Mouse (Mus musculus) gastrocnemius, adult 2 months (tissue): ENCODE measurements at regions not wholly inside any gene's neighbourhood (a gene's known extent, or its start where the extent isn't known, plus 50 kb on each side); places are given as distances from the start of the nearest gene placed in this dataset.

ENCODE experiments used
- DNase-seq: peaks from one replicate; pipeline ENCODE4 v3.0.0; 2022
- H3K27ac ChIP-seq: fragments of 200-600 bp; 2 replicates; pipeline ENCODE4 v1.8.1; 2022; ENCODE audit warnings: mild to moderate bottlenecking
- H3K4me3 ChIP-seq: fragments of 200-600 bp; 2 replicates; pipeline ENCODE4 v1.8.1; 2022; ENCODE audit warnings: mild to moderate bottlenecking, moderate library complexity
- CTCF ChIP-seq: fragments of 200-600 bp; IDR thresholded peaks from 2 replicates; pipeline ENCODE4 v1.8.1; 2022; ENCODE audit warnings: antibody characterized with exemption, mild to moderate bottlenecking, moderate library complexity
- intact Hi-C: fragments of 180-260 bp; cut with DNase I; formaldehyde crosslinking; loops from one replicate; pipeline ENCODE4 v1.15.1; 2025

- no peak overlapping the region for H3K4me3 ChIP-seq
- no peak overlapping the region for H3K27ac ChIP-seq
- TF ChIP-seq CTCF = no peak
- DNase-seq = no peak
- intact Hi-C loops = no loop called here
These were observed 107.8 kb upstream of the Prdm1 start for GRCm38 (mm10) chr10:44636061-44636460.

GRCm38 (mm10) chr10:44631584-44631983 lies 103.3 kb upstream of the Prdm1 start:
- no peak overlapping the region for H3K27ac ChIP-seq
- DNase-seq = no peak
- no peak for TF ChIP-seq CTCF
- no peak overlapping the region for H3K4me3 ChIP-seq
- intact Hi-C loops = no loop called here

- peak overlapping the region; percentile 38 for H3K4me3 ChIP-seq
- TF ChIP-seq CTCF = no peak
- peak overlapping the region; percentile 70 for H3K27ac ChIP-seq
- intact Hi-C loops = no loop called here
- peak; percentile 24 for DNase-seq
These were observed 102.2 kb upstream of the Prdm1 start for GRCm38 (mm10) chr10:44630485-44630884.

- TF ChIP-seq CTCF = no peak
- Histone ChIP-seq H3K27ac (no peak overlapping the region), H3K4me3 (no peak overlapping the region)
- no peak for DNase-seq
- intact Hi-C loops = no loop called here
These were observed 100.1 kb upstream of the Prdm1 start for GRCm38 (mm10) chr10:44628387-44628786.

- no peak for TF ChIP-seq CTCF
- DNase-seq = no peak
- intact Hi-C loops = no loop called here
- no peak overlapping the region for H3K27ac ChIP-seq
- H3K4me3 ChIP-seq = no peak overlapping the region
These were observed 99.1 kb upstream of the Prdm1 start for GRCm38 (mm10) chr10:44627431-44627830.

- DNase-seq = no peak
- no peak for TF ChIP-seq CTCF
These were observed 97.2 kb upstream of the Prdm1 start for GRCm38 (mm10) chr10:44625521-44625920.

GRCm38 (mm10) chr10:44615586-44615985 lies 87.3 kb upstream of the Prdm1 start:
- no peak for TF ChIP-seq CTCF
- intact Hi-C loops = no loop called here

More at GRCm38 (mm10) chr10:44625521-44625920, 97.2 kb upstream of the Prdm1 start:
- intact Hi-C loops = no loop called here
- Histone ChIP-seq H3K27ac (no peak overlapping the region), H3K4me3 (no peak overlapping the region)

GRCm38 (mm10) chr10:44612571-44612970 lies 84.3 kb upstream of the Prdm1 start:
- no peak for TF ChIP-seq CTCF
- intact Hi-C loops = no loop called here
- Histone ChIP-seq H3K4me3 (no peak overlapping the region), H3K27ac (no peak overlapping the region)
- DNase-seq = no peak

More at GRCm38 (mm10) chr10:44615586-44615985, 87.3 kb upstream of the Prdm1 start:
- DNase-seq = no peak
- H3K27ac ChIP-seq = no peak overlapping the region
- no peak overlapping the region for H3K4me3 ChIP-seq

- intact Hi-C loops = no loop called here
- DNase-seq = no peak
- Histone ChIP-seq H3K4me3 (no peak overlapping the region), H3K27ac (no peak overlapping the region)
- no peak for TF ChIP-seq CTCF
These were observed 83.1 kb upstream of the Prdm1 start for GRCm38 (mm10) chr10:44611399-44611798.

- intact Hi-C loops = no loop called here
- no peak overlapping the region for H3K4me3 ChIP-seq
- no peak overlapping the region for H3K27ac ChIP-seq
- DNase-seq = no peak
- no peak for TF ChIP-seq CTCF
These were observed 80.9 kb upstream of the Prdm1 start for GRCm38 (mm10) chr10:44609187-44609586.

GRCm38 (mm10) chr10:44607334-44607851 lies 79.1 kb upstream of the Prdm1 start:
- no peak overlapping the region for H3K27ac ChIP-seq
- no peak for TF ChIP-seq CTCF
- intact Hi-C loops = no loop called here
- no peak overlapping the region for H3K4me3 ChIP-seq
- no peak for DNase-seq

- intact Hi-C loops = no loop called here
- Histone ChIP-seq H3K27ac (no peak overlapping the region), H3K4me3 (no peak overlapping the region)
- TF ChIP-seq CTCF = no peak
- DNase-seq = no peak
These were observed 76.2 kb upstream of the Prdm1 start for GRCm38 (mm10) chr10:44604512-44604911.

- intact Hi-C loops = no loop called here
- H3K27ac ChIP-seq = no peak overlapping the region
- no peak overlapping the region for H3K4me3 ChIP-seq
- TF ChIP-seq CTCF = no peak
- no peak for DNase-seq
These were observed 75.2 kb upstream of the Prdm1 start for GRCm38 (mm10) chr10:44603461-44603860.

- H3K27ac ChIP-seq = no peak overlapping the region
- no peak for TF ChIP-seq CTCF
- DNase-seq = no peak
- H3K4me3 ChIP-seq = no peak overlapping the region
- intact Hi-C loops = no loop called here
These were observed 73.2 kb upstream of the Prdm1 start for GRCm38 (mm10) chr10:44601550-44601949.
